Mouse (Mus musculus) liver, embryonic 12.5 days (tissue): ENCODE data around the gene Smug1. TPM values are rescaled to one million over a fixed set of nuclear protein-coding genes. Genes with fewer than 3 reads are reported as not detected.

Source experiments
- ATAC-seq: fragments of 200-750 bp; cut with Nextera tagmentation; 2 replicates; pipeline ENCODE4 v1.8.0; 2017; ENCODE audit warnings: moderate number of reproducible peaks, mild to moderate bottlenecking, moderate library complexity
- H3K27ac ChIP-seq: fragments of 300-500 bp; sonication (generic); 2 replicates; pipeline ENCODE4 v1.5.1; 2016; ENCODE audit warnings: mild to moderate bottlenecking
- H3K27me3 ChIP-seq: fragments of 300-500 bp; sonication (generic); replicated peaks from 2 replicates; pipeline ENCODE4 v1.6.1; 2016; ENCODE audit warnings: mild to moderate bottlenecking, moderate library complexity
- H3K36me3 ChIP-seq: fragments of 300-500 bp; sonication (generic); 2 replicates; pipeline ENCODE4 v1.6.1; 2016; ENCODE audit warnings: mild to moderate bottlenecking, moderate library complexity
- H3K4me1 ChIP-seq: fragments of 300-500 bp; sonication (generic); 2 replicates; pipeline ENCODE4 v1.6.1; 2016
- H3K4me2 ChIP-seq: fragments of 300-500 bp; sonication (generic); 2 replicates; pipeline ENCODE4 v1.6.1; 2016; ENCODE audit warnings: mild to moderate bottlenecking, moderate library complexity
- H3K4me3 ChIP-seq: fragments of 300-500 bp; sonication (generic); 2 replicates; pipeline ENCODE4 v1.5.1; 2016; ENCODE audit warnings: mild to moderate bottlenecking, moderate library complexity
- H3K9ac ChIP-seq: fragments of 300-500 bp; sonication (generic); 2 replicates; pipeline ENCODE4 v1.6.1; 2016; ENCODE audit warnings: mild to moderate bottlenecking, moderate library complexity
- H3K9me3 ChIP-seq: fragments of 300-500 bp; sonication (generic); replicated peaks from 2 replicates; pipeline ENCODE4 v1.6.1; 2016; ENCODE audit warnings: mild to moderate bottlenecking, moderate library complexity
- WGBS: fragments of 180-500 bp; shearing (Covaris S2); methylation state at CpG from one replicate; pipeline ENCODE4 v1.1.7; 2016; ENCODE audit not compliant: insufficient replicate concordance; 5-methylcytosine and 5-hydroxymethylcytosine counted together
- polyA plus RNA-seq: library from polyadenylated mRNA; unstranded; fragments of >200 nt; fragmentation: Nextera tagmentation; extraction: Ambion mirVana; gene quantifications from 2 replicates; pipeline ENCODE4 v1.2.1, GENCODE M21; 2016

Smug1 gene
- polyA plus RNA-seq, 1 experiment from 2014 or later: 7.8 TPM

DNA sequence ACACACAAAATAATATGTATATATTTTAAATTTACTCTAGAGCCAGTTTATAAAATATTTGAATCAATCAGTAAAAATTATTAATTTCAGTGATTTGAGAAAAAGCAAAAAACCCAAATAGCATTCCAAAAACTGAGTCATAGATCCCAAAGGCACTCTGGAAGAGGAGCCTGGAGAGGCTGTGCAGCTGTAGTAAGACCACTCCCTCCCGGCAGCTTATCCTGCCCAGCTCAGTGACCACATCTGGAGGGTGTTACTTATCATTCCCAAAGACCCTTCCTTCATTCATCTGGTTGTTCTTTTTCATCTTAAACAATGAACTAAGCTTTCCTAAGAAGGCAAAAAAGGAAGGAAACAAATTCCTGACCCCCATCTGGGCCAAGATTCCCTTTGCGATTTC is 54.6 kb downstream of the Smug1 start:
- Histone ChIP-seq H3K4me1 (no peaks in the 10 kb centered on the region), H3K27me3 (peaks cover 98% of the 10 kb centered on the region), H3K27ac (no peak overlapping the region), H3K9ac (no peak overlapping the region), H3K4me2 (no peak overlapping the region), H3K36me3 (no peaks in the 10 kb centered on the region), H3K9me3 (no peaks in the 10 kb centered on the region), H3K4me3 (no peak overlapping the region)
- WGBS: 50% methylated on average over 2 of the region's 2 CpGs
- ATAC-seq: no peak

DNA sequence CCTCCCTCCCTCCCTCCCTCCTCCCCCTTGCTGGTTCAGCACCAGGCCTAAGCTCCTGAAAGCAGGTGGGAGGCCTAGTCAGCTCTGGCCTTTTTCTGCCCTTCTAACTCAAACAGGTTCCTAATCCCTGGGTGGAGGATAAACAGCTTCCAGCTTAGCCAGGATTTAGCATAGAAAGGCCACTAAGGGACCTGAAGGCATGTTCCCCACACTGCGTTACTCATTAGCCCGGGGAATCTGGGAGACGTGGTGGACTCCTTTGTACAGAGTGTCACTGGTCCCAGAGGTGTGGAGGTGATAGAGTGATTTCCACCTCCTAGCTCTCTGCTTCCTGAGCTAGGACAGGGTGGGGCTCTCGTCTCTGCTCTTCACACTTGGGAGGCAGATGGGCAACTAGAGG is 57.0 kb downstream of the Smug1 start:
- Histone ChIP-seq H3K4me1 (no peaks in the 10 kb centered on the region), H3K27me3 (peaks cover 98% of the 10 kb centered on the region), H3K36me3 (no peaks in the 10 kb centered on the region), H3K4me3 (no peak overlapping the region), H3K9ac (no peak overlapping the region), H3K27ac (no peak overlapping the region), H3K9me3 (no peaks in the 10 kb centered on the region), H3K4me2 (no peak overlapping the region)
- 25% methylated on average over 4 of the region's 4 CpGs for WGBS
- no peak for ATAC-seq

DNA sequence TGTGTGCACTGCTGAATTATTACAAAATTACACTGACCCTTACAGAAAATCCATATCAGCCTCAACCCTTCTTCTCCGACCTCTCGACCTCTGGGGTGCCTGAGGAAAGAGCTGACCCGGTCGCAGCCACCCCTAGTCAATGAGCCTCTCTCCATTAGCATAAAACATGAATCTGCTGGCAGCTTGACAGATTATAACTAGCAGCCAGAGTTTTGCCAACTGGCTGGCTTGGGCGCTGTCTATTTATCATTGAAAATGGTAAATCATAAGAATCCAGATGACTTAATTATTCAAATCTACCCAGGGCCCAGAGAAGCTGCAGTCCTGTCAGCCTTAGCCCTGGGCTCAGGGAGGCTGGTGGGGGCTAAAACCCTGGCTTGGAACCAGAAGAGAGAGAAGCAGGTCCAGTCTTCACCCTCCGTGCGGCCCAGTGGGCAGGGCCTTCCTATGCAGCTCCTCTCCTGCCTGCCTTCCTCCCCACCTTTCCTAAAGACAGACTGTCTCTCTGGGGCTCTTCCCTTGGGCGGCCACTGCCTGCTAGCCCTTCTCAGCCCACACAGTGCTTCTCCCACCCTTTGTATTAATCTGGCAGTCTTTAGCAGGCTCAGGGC is 58.7 kb downstream of the Smug1 start:
- H3K4me3 ChIP-seq: no peak overlapping the region
- H3K9ac ChIP-seq: no peak overlapping the region
- no peak overlapping the region for H3K4me2 ChIP-seq
- H3K27me3 ChIP-seq: peaks cover 98% of the 10 kb centered on the region
- no peak for ATAC-seq
- H3K36me3 ChIP-seq: no peaks in the 10 kb centered on the region
- H3K27ac ChIP-seq: no peak overlapping the region
- H3K4me1 ChIP-seq: no peaks in the 10 kb centered on the region
- H3K9me3 ChIP-seq: no peaks in the 10 kb centered on the region
- WGBS: 52% methylated on average over 8 of the region's 8 CpGs

DNA sequence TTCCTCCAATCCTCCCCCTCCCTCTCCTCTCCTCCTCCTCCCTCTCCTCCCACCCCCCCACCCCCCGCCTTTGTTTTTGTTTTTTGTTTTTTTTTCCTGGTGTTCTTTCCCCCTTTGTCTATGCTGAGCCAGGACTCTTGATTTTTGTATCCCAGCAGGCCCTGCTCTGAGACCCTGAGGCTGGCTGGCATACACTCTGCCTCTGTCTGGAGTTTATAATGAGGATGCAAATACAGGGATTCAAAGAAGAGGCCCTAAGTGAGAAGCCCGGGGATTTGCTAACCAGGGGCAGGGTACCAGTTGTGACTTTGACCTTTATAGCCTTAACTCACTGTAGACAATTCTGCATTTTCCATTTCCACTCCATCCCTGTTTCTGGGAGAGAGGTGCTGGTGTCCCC is 60.7 kb downstream of the Smug1 start:
- H3K36me3 ChIP-seq: no peaks in the 10 kb centered on the region
- no peak overlapping the region for H3K4me2 ChIP-seq
- whole genome bisulfite sequencing: 9% methylated on average over 2 of the region's 2 CpGs
- no peak overlapping the region for H3K9ac ChIP-seq
- H3K9me3 ChIP-seq: no peaks in the 10 kb centered on the region
- H3K4me1 ChIP-seq: no peaks in the 10 kb centered on the region
- ATAC-seq: no peak
- H3K27me3 ChIP-seq: peaks cover 99% of the 10 kb centered on the region
- no peak overlapping the region for H3K4me3 ChIP-seq
- no peak overlapping the region for H3K27ac ChIP-seq

Other genes with a start within 250 kb of the Smug1 start
- gene Hoxc13, start 246.0 kb downstream of the Smug1 start, polyA plus RNA-seq: not detected in 2 replicates
- not detected in 2 replicates for gene Hoxc12, start 230.3 kb downstream of the Smug1 start, polyA plus RNA-seq
- not detected in 2 replicates for gene Hoxc11, start 212.7 kb downstream of the Smug1 start, polyA plus RNA-seq
- not detected in 2 replicates for gene Hoxc10, start 200.3 kb downstream of the Smug1 start, polyA plus RNA-seq
- 0.92 and 1.2 TPM in 2 replicates for gene Hoxc5, start 199.6 kb downstream of the Smug1 start, polyA plus RNA-seq
- gene Hoxc9, start 190.7 kb downstream of the Smug1 start, polyA plus RNA-seq: 0.07 TPM in 1 of 2 replicates, not detected in the other
- gene Hoxc8, start 176.5 kb downstream of the Smug1 start, polyA plus RNA-seq: 0.08 and 0.22 TPM in 2 replicates
- gene Hoxc6, start 168.8 kb downstream of the Smug1 start, polyA plus RNA-seq: 0.17 and 0.19 TPM in 2 replicates
- gene Hoxc4, start 148.2 kb downstream of the Smug1 start, polyA plus RNA-seq: 1.3 and 1.9 TPM in 2 replicates
- gene Cbx5, start 72.7 kb upstream of the Smug1 start, polyA plus RNA-seq: 84.2 and 84.5 TPM in 2 replicates
- 584 and 591 TPM in 2 replicates for gene Hnrnpa1, start 73.3 kb upstream of the Smug1 start, polyA plus RNA-seq
- gene Nfe2, start 91.3 kb upstream of the Smug1 start, polyA plus RNA-seq: 168 TPM in 2 replicates
- 246 and 250 TPM in 2 replicates for gene Copz1, start 105.6 kb upstream of the Smug1 start, polyA plus RNA-seq
- 0.75 and 0.78 TPM in 2 replicates for gene Gpr84, start 143.5 kb upstream of the Smug1 start, polyA plus RNA-seq
- 7.7 and 8.2 TPM in 2 replicates for gene Zfp385a, start 173.0 kb upstream of the Smug1 start, polyA plus RNA-seq
- 21.8 and 23.2 TPM in 2 replicates for gene Itga5, start 199.7 kb upstream of the Smug1 start, polyA plus RNA-seq